Mouse (Mus musculus) midbrain, postnatal 0 days (tissue): ENCODE measurements around the gene Eif1b. TPM values are rescaled to one million over a fixed set of nuclear protein-coding genes. Genes with fewer than 3 reads are reported as not detected.

Experiments used
- ATAC-seq: fragments of 200-750 bp; cut with Nextera tagmentation; 2 replicates; pipeline ENCODE4 v1.8.0; 2017; ENCODE audit warnings: moderate number of reproducible peaks, mild to moderate bottlenecking, moderate TSS enrichment, moderate library complexity; ENCODE audit not compliant: low FRiP score
- DNase-seq: peaks from one replicate; pipeline ENCODE4 v3.0.0-alpha.2; 2015; ENCODE audit warnings: low spot score
- H3K27ac ChIP-seq: fragments of 300-500 bp; sonication (generic); 2 replicates; pipeline ENCODE4 v1.5.1; 2014; ENCODE audit warnings: low read depth, mild to moderate bottlenecking, low read length, mixed read lengths
- H3K27me3 ChIP-seq: fragments of 300-500 bp; sonication (generic); 2 replicates; pipeline ENCODE4 v1.6.1; 2014; ENCODE audit warnings: low read length, control low read depth, mixed read lengths; ENCODE audit not compliant: insufficient read depth
- H3K36me3 ChIP-seq: fragments of 300-500 bp; sonication (generic); 2 replicates; pipeline ENCODE4 v1.6.1; 2014; ENCODE audit warnings: low read length, control low read depth, mixed read lengths; ENCODE audit not compliant: insufficient read depth
- H3K4me1 ChIP-seq: fragments of 300-500 bp; sonication (generic); 2 replicates; pipeline ENCODE4 v1.6.1; 2014; ENCODE audit warnings: mild to moderate bottlenecking, control low read depth, antibody characterized with exemption, low read length, mixed read lengths; ENCODE audit not compliant: insufficient read depth
- H3K4me2 ChIP-seq: fragments of 300-500 bp; sonication (generic); 2 replicates; pipeline ENCODE4 v1.6.1; 2014; ENCODE audit warnings: low read depth, mild to moderate bottlenecking, low read length, mixed read lengths; ENCODE audit not compliant: poor library complexity, severe bottlenecking
- H3K4me3 ChIP-seq: fragments of 300-500 bp; sonication (generic); 2 replicates; pipeline ENCODE4 v1.5.1; 2014; ENCODE audit warnings: low read depth, mild to moderate bottlenecking, low read length, moderate library complexity
- H3K9ac ChIP-seq: fragments of 300-500 bp; sonication (generic); replicated peaks from 2 replicates; pipeline ENCODE4 v1.6.1; 2014; ENCODE audit warnings: mild to moderate bottlenecking, low read length, moderate library complexity, mixed read lengths; ENCODE audit not compliant: poor library complexity, severe bottlenecking
- H3K9me3 ChIP-seq: fragments of 300-500 bp; sonication (generic); 2 replicates; pipeline ENCODE4 v1.6.1; 2016; ENCODE audit warnings: low read length, control low read depth
- CTCF ChIP-seq: IDR thresholded peaks from 2 replicates; pipeline ENCODE4 v1.5.1; 2016; ENCODE audit warnings: antibody characterized with exemption, mild to moderate bottlenecking
- WGBS: fragments of 180-500 bp; shearing (Covaris S2); extraction: QIAGEN DNeasy Blood & Tissue Kit; methylation state at CpG from one replicate; pipeline ENCODE4 v1.1.7; 2014; 5-methylcytosine and 5-hydroxymethylcytosine counted together
- polyA plus RNA-seq: library from polyadenylated mRNA; unstranded; fragments of >200 nt; fragmentation: Nextera tagmentation; extraction: Ambion mirVana; gene quantifications from 2 replicates; pipeline ENCODE4 v1.2.1, GENCODE M21; 2015
- total RNA-seq: library from RNA; depleted of rRNA; stranded (reverse); fragments of >200 nt; gene quantifications from 2 replicates; pipeline ENCODE4 v1.2.3, GENCODE M21; 2014

Gene Eif1b
- total and polyA plus RNA-seq, 2 experiments from 2014 or later = 96.6 to 380 TPM

- Histone ChIP-seq H3K27me3 (no peaks in the 10 kb centered on the region), H3K36me3 (peaks cover 18% of the 10 kb centered on the region), H3K9me3 (no peaks in the 10 kb centered on the region), H3K9ac (no peak overlapping the region), H3K4me1 (0 out of 2 replicates have a peak, but pooled peaks cover 5% of the 10 kb centered on the region), H3K4me2 (no peak overlapping the region), H3K4me3 (no peak overlapping the region), H3K27ac (no peak overlapping the region)
- TF ChIP-seq CTCF = peak; percentile 96
- WGBS = 3% methylated on average over 3 of the region's 3 CpGs
- DNase-seq (peak; percentile 89), ATAC-seq (no peak)
Observed at GRCm38 (mm10) chr9:120496691-120497090, 4.7 kb downstream of the Eif1b start.

GRCm38 (mm10) chr9:120497983-120498382 lies 6.0 kb downstream of the Eif1b start:
- no peaks in the 10 kb centered on the region for H3K9me3 ChIP-seq
- no peak overlapping the region for H3K9ac ChIP-seq
- H3K36me3 ChIP-seq = peaks cover 18% of the 10 kb centered on the region
- no peak overlapping the region for H3K4me2 ChIP-seq
- ATAC-seq (no peak), DNase-seq (no peak)
- no peak overlapping the region for H3K4me3 ChIP-seq
- WGBS = 87% methylated on average over 5 of the region's 5 CpGs
- H3K4me1 ChIP-seq = 0 out of 2 replicates have a peak, but pooled peaks cover 5% of the 10 kb centered on the region
- TF ChIP-seq CTCF = no peak
- H3K27me3 ChIP-seq = no peaks in the 10 kb centered on the region
- no peak overlapping the region for H3K27ac ChIP-seq

- H3K4me2 ChIP-seq = no peak overlapping the region
- no peak for ATAC-seq
- no peak overlapping the region for H3K9ac ChIP-seq
- no peak overlapping the region for H3K4me3 ChIP-seq
- WGBS = 41% methylated on average over 10 of the region's 10 CpGs
- DNase-seq = no peak
- no peaks in the 10 kb centered on the region for H3K27me3 ChIP-seq
- no peaks in the 10 kb centered on the region for H3K4me1 ChIP-seq
- peaks cover 3% of the 10 kb centered on the region; the same call in 1 of the 2 replicates for H3K36me3 ChIP-seq
- TF ChIP-seq CTCF = peak; percentile 52
- no peaks in the 10 kb centered on the region for H3K9me3 ChIP-seq
- H3K27ac ChIP-seq = no peak overlapping the region
Observed at GRCm38 (mm10) chr9:120501191-120501902, 9.3 kb downstream of the Eif1b start.

- Histone ChIP-seq H3K27me3 (no peaks in the 10 kb centered on the region), H3K4me3 (no peak overlapping the region), H3K4me2 (no peak overlapping the region), H3K9me3 (0 out of 2 replicates have a peak, but pooled peaks cover 3% of the 10 kb centered on the region), H3K36me3 (peaks cover 3% of the 10 kb centered on the region; the same call in 1 of the 2 replicates), H3K4me1 (no peaks in the 10 kb centered on the region), H3K27ac (no peak overlapping the region), H3K9ac (no peak overlapping the region)
- DNase-seq (peak; percentile 92), ATAC-seq (0 out of 2 replicates have a peak, but pooled peaks have one; percentile 38)
- TF ChIP-seq CTCF = peak; percentile 97
- WGBS = 7% methylated on average over 8 of the region's 8 CpGs
Observed at GRCm38 (mm10) chr9:120502013-120502412, 10.0 kb downstream of the Eif1b start.

GRCm38 (mm10) chr9:120504423-120504822 lies 12.4 kb downstream of the Eif1b start:
- no peak for TF ChIP-seq CTCF
- Histone ChIP-seq H3K9me3 (0 out of 2 replicates have a peak, but pooled peaks cover 3% of the 10 kb centered on the region), H3K4me3 (no peak overlapping the region), H3K4me1 (no peaks in the 10 kb centered on the region), H3K4me2 (no peak overlapping the region), H3K27me3 (no peaks in the 10 kb centered on the region), H3K27ac (no peak overlapping the region), H3K36me3 (no peaks in the 10 kb centered on the region), H3K9ac (no peak overlapping the region)
- no peak for DNase-seq
- WGBS = 84% methylated on average over 2 of the region's 2 CpGs
- no peak for ATAC-seq

DNA sequence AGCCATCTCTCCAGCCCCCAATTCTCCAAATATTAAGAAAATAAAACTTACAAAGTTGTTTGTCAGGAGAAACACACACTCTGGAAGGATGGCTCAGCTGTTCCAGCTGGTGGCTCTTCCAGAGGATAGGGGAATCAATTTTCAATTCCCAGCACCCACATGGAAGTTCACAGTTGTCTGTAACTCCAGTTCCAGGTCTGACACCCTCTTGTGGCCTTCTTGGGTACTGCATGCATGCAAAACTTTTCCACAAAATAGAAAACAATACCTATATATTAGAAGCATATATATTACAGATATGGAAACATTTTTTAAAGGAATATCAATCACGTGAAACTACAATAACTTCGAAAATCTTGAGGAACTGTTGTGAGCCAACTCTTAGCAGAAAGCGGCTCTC lies 19.7 kb downstream of the Eif1b start:
- peak; percentile 71 for TF ChIP-seq CTCF
- no peak for ATAC-seq

More for the DNA sequence above, 19.7 kb downstream of the Eif1b start:
- Histone ChIP-seq H3K9me3 (0 out of 2 replicates have a peak, but pooled peaks cover under 1% of the 10 kb centered on the region), H3K27ac (no peak overlapping the region), H3K4me1 (no peaks in the 10 kb centered on the region), H3K27me3 (no peaks in the 10 kb centered on the region), H3K9ac (no peak overlapping the region), H3K36me3 (no peaks in the 10 kb centered on the region), H3K4me2 (no peak overlapping the region), H3K4me3 (no peak overlapping the region)
- DNase-seq = no peak
- WGBS = 74% methylated on average over 3 of the region's 3 CpGs
